Mouse (Mus musculus) frontal cortex, postnatal 14 days (tissue): ENCODE results near the gene Capn7.
A peak's percentile ranks its signal among the peaks of the same experiment; 100 is the strongest.

Experiments
- DNase-seq, 2 experiments: peaks; one replicate each; pipeline ENCODE4 v3.0.0; 2022; ENCODE audit warnings: low spot score in 2 of 2

The Capn7 gene

DNA sequence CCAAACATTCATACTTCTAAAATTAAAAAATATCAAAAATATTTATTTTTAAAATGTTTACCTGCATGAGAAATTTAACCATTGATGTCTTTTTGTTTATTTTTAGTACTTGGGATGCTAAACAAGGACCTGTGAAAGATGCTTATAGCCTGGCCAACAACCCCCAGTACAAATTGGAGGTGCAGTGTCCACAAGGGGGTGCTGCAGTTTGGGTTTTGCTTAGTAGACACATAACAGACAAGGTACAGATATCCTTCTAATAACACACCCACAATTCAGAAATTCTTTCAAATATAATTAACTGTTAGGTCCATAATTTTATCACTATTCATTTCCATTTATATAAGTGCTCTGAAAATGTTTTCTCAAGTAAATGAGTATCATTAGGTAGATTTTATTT is 28.9 kb downstream of the Capn7 start:
- peak in 1 of 2 experiments; percentile 59 for DNase-seq

DNA sequence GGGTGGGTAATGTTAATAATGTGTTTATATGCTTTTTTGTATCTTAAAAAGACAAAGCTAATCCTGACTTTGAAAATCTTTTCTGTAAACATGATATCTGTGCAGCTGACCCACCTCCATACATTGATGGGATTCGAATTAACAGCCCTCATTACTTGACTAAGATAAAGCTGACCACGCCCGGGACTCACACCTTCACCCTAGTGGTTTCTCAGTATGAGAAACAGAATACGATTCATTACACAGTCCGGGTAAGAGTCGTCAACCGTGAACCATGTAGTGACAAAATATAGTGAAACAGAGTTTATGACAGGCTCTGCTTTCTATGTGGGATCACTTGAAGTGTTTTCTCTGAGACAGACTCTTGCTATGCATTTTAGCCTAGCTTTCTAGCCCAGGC is 31.5 kb downstream of the Capn7 start:
- no peak for DNase-seq

DNA sequence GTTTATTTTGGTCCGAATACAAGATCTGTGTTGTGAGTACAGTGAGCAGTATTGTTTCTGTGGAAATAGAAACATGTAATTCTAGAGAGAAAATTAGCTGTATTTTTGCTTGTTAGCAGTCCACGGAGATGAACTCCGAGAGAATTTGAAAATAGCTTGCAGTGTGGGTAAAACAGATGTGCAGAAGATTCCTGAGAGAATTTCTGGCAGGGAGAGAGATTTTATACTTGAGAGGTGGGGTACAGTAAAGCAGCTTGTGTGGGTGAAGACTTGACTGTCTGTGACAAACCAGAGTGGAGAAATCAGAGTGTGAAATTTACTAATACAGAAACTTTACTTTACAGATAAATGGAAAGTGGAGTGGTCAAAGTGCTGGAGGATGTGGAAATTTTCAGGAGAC is 32.9 kb downstream of the Capn7 start:
- DNase-seq, result no peak

DNA sequence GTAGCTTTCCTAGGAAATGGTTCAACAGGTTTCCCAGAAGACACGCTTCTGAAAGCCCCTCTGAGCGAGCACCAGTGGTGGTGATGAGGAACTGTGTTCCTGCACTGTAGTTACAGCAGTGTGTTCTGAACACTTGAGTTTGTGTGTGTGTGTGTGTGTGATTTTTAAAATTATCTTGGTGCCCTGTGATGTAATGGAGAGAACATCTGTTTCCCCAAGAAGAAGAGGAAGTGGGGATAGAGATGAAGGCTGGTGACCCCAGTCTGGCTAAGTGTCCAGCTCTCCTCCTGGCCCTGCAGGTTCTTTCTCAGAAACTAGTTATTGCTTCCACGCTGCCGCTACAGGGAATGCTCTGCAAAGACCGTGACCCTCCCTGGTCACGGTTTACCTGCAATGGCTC is 38.0 kb downstream of the Capn7 start:
- no peak for DNase-seq

DNA sequence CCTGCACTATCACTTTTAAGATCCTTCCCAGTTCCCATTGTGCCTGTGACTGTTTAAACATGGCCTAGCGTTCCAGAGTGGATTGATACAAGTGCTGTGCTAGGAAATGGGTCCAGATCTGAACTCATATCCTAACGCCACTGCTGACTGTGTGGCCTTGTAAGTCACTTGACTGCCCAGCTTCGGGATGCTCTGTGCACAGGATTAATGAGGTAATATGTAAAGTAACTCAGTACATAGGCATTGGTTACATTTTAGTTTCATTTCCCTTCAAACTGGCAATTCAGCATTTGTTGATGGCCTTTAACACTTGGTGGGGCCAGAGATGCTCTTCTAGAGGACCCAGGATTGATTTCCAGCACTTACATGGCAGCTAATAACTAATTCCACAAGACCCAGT is 39.9 kb downstream of the Capn7 start:
- DNase-seq, result no peak

DNA sequence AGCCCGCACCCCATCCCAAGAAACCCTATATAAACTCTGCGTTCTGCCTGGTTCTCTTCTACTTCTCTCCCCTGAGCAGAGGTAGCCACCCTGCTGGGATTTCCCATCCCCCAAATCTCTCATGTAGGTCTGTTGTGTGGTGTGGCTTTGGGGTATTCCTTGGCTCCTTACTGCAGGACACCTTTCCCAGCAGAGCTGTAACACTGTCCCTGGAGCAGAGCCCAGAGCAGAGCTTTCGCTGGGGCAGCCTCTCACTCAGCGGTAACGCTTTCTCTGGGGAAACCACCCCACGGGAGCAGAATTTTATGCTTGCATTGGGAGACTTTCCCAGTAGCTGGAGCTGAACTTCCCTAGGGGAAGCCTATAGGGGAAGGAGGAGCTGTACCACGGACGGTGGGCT is 45.8 kb downstream of the Capn7 start:
- no peak for DNase-seq

DNA sequence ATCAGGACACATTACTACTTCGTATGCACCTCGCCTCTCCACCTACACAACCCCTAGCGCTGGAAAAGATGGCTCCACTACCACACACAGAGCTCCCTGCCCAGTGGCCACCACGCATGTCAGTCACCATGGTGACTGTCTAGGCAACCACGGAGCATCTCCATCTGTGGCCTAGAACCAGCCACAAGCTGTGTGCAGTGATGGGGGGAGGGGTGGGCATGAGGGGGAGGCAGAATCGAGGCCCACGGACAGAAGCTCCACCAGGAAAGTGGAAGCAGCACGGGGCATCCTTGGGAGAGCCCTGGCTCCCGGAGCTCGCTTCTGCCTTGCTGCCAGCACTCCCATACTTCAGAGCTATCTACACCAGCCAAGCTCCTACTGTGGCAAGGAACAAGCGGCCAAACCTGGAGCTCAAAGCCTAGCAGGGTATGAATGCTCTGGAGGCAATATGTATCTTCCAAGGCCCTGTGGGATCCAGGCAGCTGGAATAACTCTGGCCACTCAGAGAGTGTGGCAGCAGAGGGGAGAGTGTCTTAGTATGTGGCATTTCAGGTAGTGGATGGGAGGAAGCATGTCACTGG is 47.1 kb downstream of the Capn7 start:
- DNase-seq, result peak; percentile 55 to 62

DNA sequence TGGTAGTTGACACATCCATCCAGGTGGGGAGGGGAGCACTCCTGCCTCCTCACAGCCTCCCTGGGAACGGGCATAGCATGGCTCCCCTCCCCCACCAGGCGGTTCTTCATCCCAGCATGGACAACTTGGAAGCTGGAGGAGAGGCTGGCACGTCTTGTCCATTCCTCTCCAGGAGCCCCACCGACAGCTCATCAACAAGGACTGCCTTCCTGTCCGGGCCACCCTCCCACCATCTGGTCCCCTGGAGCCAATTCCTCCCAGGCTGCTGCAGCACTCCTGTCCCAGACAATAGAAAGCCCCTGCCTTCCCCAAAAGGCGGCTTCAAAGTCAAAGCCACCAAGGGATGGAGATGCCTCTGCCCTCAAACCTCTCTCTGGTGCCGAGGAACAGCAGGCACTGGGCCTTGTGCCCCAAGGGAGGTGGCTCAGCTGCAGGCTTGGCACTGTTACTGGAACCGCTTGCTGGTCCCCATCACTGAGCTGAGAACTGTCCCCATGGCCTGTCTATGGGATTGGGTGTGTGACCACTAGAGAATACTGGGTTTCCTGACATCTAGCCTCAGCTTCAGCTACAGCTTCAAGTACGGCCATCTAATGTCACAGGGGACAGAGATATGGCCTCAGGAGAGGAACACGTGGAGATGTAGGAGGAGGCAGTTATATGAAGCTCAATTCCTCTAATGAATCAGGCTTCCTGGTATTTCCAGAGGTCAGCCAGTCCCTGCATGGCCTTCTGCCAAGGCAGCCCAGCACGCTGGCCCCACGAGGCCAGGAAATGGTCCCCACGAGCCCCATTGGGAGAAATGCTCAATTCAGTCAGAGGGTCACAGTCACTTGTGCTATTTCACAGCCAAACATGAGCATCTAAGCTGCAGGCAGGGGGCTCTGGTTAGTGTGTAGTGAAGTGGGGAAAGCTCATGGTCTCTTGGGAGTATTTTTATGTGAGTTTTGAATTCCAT is 48.2 kb downstream of the Capn7 start:
- DNase-seq, result peak in 1 of 2 experiments; percentile 18

DNA sequence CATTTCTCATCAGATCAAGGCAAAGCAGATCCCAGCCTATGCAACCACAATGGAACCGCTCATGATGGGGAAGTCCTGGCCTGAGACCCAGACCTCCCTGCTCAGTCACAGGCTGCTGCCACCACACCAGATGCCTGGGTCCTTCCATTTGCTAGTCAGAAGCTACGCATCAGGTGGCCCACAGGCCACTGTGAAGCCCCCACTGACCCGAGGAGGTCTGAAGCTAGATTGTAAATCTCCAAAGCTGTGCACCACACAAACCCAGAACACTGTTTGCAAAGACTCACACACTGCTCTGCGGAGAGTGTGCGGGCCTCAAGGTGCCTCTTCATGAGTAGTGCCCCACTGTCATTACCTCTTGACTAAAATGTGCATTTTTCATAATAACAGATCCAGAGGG is 49.0 kb downstream of the Capn7 start:
- DNase-seq, result peak in 1 of 2 experiments; percentile 5

DNA sequence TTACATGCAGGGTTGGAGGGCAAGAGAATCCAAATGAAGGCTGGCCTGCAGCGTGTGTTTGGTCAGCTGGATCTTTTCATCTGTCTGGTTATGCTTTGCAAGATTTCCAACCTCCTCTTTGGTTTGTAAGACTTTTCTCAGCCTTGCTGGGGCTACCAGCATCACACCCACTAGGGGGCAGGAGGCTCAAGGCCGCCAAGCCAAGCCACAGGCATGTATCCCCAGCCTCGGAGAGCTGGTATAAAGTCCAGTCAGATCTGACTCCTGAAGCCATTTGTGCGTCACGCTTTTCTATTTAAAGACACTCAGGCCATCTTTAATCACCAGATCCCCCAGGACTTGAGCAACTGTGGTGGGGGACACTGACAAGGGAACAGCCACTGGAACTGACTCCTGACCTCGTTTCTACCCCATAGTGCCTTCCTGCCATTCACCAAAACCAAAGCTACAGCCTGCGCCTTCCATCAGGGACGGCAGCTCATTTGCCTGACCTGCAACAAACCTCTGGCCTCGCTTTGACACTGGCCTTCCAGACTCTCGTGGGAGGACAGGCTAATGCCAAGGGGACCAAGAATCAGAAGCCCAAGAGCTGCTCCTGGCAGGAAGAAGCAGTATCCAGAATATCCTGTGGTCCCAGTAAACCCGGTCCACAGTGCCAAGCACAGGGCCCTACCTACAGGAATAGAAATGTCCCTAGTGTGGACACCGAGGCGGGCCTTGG is 49.7 kb downstream of the Capn7 start:
- DNase-seq, result peak; percentile 60 to 70

DNA sequence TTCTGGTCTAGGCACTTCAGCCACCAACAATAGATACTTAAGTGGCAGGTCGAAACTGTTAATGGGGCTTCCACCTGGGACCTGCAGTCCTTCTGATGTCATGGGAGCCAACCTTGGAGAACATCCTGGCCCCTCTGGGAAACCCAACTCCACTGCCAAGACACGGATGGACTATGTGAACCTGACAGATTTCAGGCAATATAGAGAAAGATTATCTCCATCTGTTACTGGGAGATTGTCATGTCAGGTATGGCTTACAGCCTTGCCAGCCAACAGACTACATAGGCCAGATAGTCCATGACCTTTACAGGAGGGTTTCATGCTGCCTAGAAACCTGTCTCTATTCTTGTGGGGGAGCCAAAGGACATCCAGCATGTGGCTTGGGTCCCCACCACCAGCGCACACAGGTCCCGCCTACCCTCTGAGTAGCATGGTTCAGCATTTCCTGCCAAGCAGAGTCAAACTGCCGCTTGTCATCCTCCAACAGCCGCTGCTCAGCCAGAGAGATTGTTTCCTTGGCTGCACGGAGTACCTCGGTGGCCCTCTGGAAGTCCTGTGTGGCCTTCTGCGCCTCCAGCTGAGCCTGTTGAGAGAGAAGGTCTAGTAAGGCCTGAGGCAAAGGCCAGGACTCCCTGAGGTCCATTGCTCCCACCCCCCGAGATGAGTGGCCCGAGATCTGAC is 51.0 kb downstream of the Capn7 start:
- DNase-seq, result peak in 1 of 2 experiments; percentile 7

DNA sequence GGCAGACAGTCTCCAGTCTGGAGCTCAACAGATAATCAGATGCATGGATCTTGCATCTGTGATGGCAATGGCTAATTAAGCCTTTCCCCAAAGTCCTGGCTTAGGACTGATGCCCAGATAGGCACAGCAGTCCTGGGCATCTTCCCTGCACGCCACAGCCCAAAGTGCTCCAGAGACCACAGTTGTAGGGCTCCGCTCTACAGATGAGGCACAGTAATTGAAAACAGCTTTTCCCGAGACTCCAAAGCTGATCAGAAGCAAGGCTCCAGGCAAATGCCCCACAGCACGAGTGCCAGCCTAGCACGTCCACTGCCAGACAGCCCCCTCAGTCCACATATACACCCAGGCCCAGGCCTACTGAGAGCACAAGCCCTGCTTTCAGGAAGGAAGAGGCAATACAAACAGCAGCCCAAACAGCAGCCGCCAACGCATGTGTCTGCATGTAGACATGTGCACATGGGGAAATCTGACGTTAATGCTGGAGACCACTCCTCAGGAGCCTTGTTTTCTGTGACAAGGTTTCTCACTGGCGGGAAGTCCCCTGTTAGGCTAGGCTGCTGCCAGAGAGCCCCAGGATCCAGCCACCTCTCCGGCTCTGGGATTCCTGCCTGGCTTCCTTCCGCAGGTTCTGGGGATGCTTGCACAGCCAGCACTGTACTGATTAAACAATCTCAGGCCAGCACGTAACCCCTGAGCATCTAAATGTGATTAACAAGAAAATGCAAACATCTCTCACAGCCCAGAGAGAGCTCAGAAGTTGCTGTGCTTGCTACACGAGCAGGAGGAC is 51.8 kb downstream of the Capn7 start:
- DNase-seq, result no peak

DNA sequence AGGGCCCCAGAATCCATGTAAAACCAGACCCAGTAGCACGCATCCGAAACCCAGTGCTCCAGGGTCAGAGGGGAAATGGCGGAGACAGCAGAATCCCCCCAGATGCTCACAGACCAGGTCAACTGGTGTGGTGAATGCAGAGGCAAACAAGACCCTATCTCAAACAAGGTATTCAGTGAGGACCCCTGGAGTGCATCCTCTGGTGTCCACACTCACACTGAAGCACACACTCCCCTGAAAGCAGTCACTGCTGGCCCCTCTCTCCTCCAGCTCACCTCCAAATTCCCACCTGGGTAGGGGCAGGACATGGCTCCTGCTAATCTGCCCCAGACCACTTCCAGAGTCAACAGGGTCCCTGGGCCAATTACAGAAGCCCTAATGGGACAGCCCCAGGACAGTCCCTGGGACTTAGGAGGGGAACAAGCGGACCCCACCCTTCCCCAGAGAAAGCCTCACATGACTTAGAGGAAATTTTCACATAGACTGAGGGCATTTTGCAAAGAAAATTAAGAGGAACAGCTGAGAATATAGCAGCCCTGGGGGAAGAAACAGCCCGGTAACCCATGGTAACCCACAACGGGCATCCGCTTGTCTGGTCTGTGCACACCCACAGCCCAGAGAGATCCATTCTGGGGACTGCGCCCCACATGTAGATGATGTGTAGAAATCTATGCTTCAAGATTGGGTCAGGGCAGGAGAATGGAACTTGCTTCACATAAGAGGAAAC is 53.1 kb downstream of the Capn7 start:
- DNase-seq, result no peak

DNA sequence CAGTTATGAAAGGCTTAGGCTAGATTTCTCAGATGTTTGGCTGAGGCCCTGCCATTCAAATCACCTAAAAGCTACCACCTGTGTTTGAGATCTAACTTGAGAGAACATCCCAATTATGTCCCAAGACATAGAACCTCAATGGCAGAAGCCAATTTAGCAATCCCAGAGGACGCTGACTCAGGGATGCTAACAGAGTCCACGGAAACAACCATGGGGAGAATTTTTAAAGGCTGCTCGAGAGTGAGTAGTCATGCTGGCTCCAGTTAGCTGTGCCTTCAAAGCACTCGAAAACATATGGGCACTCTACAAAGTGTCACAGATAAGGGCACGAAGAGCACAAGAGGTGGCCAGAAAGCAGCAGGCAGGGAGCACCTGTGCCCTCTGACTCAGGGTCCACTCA is 55.9 kb downstream of the Capn7 start:
- no peak for DNase-seq

DNA sequence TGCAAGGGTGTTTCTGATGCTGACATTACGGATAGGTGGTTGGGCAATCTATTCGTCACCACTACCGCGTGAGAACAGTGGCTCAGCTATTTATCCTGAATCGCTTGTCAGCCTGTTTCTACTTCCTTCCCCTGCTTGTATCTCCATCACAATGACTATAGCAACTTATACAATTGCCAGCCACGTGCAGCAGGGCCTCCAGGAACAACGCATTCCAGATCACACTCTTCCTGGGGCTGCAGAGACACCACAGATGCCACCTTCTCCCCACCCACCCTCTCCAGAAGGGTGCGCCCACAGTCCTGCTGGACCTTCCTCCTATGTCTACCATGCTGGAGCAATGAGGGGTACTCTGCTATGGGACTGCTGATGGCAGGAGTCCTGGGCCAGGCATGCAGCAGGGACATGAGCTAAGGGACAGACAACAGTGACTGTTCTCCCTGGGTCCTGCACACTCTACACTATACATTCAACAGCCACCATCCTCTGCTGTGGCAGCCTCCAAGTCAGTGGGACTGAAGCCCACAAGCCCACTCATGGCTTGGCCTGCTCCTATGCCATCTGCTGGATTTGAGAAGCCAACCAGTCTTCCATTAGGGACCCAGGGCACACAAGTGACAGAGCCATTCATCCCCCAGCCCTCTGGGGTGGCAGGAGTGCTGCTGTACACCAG is 56.6 kb downstream of the Capn7 start:
- DNase-seq, result no peak

DNA sequence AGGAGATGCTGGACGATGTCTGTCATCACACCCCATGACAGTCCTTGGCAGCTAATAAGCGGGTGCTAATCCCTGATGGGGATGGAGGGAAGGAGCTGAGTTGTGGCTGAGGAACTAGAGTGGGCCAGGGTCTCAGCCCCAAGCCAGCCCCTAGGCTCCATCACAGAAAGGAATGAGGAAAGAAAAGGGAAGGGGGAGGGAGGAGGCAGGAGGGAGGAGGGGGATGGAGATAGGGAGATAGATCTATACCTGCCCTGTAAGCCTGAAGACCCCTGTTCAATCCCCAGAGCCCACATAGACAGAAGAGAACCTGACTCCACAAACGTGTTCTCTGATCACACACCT is 57.1 kb downstream of the Capn7 start:
- DNase-seq, result no peak

DNA sequence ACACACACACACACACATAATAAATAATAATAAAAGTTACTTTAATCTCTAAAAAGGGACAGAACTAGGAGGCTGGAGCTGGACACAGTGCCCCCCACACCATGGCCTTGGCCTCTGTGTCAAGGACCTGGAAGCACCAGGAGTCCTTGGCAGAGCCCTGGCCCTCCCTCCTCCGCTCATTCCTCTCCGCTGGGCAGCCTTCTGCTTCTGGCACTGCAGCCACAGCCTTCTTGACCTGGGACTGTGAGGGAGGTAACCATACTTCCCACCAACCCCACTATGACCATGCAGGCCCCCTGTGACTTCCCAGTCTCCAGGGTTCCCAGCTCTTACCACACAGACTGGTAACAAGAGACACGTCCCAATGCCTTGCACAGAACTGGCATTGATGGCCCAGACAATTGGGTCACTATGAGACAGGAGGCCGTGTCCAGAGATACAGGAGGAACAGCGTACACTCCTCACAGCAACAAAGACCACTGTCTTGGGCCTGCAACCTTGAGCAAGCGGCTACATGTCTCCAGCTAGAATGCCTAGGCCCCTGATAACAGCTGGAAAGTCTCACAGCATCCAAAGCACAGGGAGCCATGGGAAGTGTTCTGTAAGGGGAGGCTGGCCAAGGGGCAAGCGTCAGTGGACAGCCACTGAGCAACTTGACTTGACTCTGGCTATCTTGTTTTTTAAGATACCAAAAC is 57.6 kb downstream of the Capn7 start:
- no peak for DNase-seq

DNA sequence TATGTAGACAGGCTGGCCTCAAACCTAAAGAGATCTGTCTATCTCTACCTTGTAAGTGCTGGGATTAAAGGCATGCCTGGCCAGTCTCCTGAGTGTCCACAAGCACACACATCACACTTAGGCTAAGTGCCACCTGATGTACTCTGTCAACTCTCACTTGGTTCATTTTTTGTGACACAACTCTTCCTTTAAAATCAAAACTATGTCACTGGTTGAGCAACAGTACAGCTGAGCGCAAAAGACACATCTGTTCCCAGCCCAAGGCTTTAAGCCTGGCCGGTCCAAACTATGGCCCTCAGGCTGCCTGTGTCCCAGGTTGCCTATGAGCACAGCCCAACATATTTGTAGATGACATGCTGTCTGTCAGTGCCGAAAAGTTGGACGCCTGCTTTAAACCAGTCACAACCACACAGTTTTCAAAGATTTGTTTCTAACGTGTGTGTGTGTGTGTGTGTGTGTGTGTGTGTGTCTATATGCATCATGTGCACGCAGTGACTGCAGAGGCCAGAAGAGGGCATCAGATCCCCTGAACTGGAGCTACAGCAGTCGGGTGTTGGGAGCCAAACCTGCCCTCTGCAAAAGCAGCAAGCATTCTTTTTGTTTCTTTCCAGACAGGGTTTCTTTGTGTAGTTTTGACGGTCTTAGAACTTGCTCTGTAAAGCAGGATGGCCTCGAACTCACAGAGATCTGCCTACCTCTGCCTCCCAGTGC is 58.5 kb downstream of the Capn7 start:
- no peak for DNase-seq
